Comparison of ENCODE assay signal across 12 mouse cellular contexts in genomic region chr15:27525233-27526005, GRCm38 (mm10). TPM values are rescaled to one million over a fixed set of nuclear protein-coding genes. Genes with fewer than 3 reads are reported as not detected.
A peak's percentile ranks its signal among the peaks of the same experiment; 100 is the strongest.
DNase-seq lines count a peak whose midpoint lies in the region; ATAC-seq and TF ChIP-seq lines count a peak whose summit lies in the region.
"Had no signal": no experiment of that assay in that cellular context is flagged by ENCODE, and none has a peak within 500 bp of the region (broad histone marks: within the 10 kb centered on the region; RNA-seq: fewer than 3 reads in every experiment).

No protein-coding gene starts in this region.

- 72% methylated on average over 12 of the region's 12 CpGs for WGBS in hindbrain, embryonic 16.5 days
- 79% methylated on average over 12 of the region's 12 CpGs for WGBS in hindbrain, embryonic 14.5 days
- 36% methylated on average over 12 of the region's 12 CpGs for WGBS in lung, postnatal 0 days

- H3K4me1 ChIP-seq in hindbrain, embryonic 16.5 days (ENCODE audit: control insufficient read depth, insufficient read depth, low read depth, low read length) = peaks cover 3% of the 10 kb centered on the region
- H3K4me1 ChIP-seq in hindbrain, embryonic 14.5 days (replicated peaks; ENCODE audit: control insufficient read depth, insufficient read depth, low read length) = peaks cover 12% of the 10 kb centered on the region
- no peaks in the 10 kb centered on the region for H3K4me1 ChIP-seq in lung, postnatal 0 days (ENCODE audit: insufficient read depth, low read depth, low read length)
- H3K4me1 ChIP-seq: forebrain, embryonic 12.5 days had no signal

- H3K27me3 ChIP-seq in hindbrain, embryonic 16.5 days (replicated peaks; ENCODE audit: control insufficient read depth, insufficient read depth, low read length) = no peaks in the 10 kb centered on the region
- no peaks in the 10 kb centered on the region for H3K27me3 ChIP-seq in hindbrain, embryonic 14.5 days (ENCODE audit: control insufficient read depth, insufficient read depth, low read length)
- H3K27me3 ChIP-seq in lung, postnatal 0 days (replicated peaks; ENCODE audit: insufficient read depth, low read length) = no peaks in the 10 kb centered on the region
- H3K27me3 ChIP-seq: forebrain, embryonic 12.5 days; limb, embryonic 13.5 days had no signal

- no peak for TF ChIP-seq EP300 in lung, postnatal 0 days (IDR thresholded peaks at IDR 0.05)

- no peak for TF ChIP-seq CTCF in lung, postnatal 0 days (IDR thresholded peaks at IDR 0.05)

- no peak overlapping the region for H3K9ac ChIP-seq in hindbrain, embryonic 16.5 days (ENCODE audit: low read depth, low read length)
- no peak overlapping the region for H3K9ac ChIP-seq in hindbrain, embryonic 14.5 days
- no peak overlapping the region for H3K9ac ChIP-seq in lung, postnatal 0 days (replicated peaks; ENCODE audit: low read depth)
- H3K9ac ChIP-seq: forebrain, embryonic 12.5 days; limb, embryonic 13.5 days had no signal

- DNase-seq in hindbrain, embryonic 14.5 days (ENCODE audit: low spot score) = no peak
- peak; percentile 14 for DNase-seq in lung, postnatal 0 days (ENCODE audit: low spot score)
- no peak for DNase-seq in lung, postnatal 25 days (ENCODE audit: low spot score)
- DNase-seq in adrenal gland, postnatal 36 days = peak; percentile 21 to 62
- DNase-seq in kidney, postnatal 36 days = peak; percentile 18 to 30
- no peak for DNase-seq in spleen, postnatal 36 days (ENCODE audit: low spot score in 2 of 2)
- no peak for DNase-seq in cerebellum, adult 9-10 months

- no peaks in the 10 kb centered on the region for H3K36me3 ChIP-seq in hindbrain, embryonic 16.5 days (ENCODE audit: control insufficient read depth, insufficient read depth, low read length)
- no peaks in the 10 kb centered on the region for H3K36me3 ChIP-seq in hindbrain, embryonic 14.5 days (replicated peaks; ENCODE audit: control insufficient read depth, insufficient read depth)
- H3K36me3 ChIP-seq in lung, postnatal 0 days (ENCODE audit: insufficient read depth, low read length) = no peaks in the 10 kb centered on the region
- H3K36me3 ChIP-seq: forebrain, embryonic 12.5 days; limb, embryonic 13.5 days had no signal

- no peak overlapping the region for H3K4me2 ChIP-seq in hindbrain, embryonic 16.5 days (ENCODE audit: low read length)
- H3K4me2 ChIP-seq in hindbrain, embryonic 14.5 days (replicated peaks) = no peak overlapping the region
- H3K4me2 ChIP-seq in lung, postnatal 0 days (replicated peaks; ENCODE audit: low read depth, low read length) = no peak overlapping the region
- H3K4me2 ChIP-seq: forebrain, embryonic 12.5 days; limb, embryonic 13.5 days had no signal

- no peak overlapping the region for H3K4me3 ChIP-seq in hindbrain, embryonic 16.5 days (ENCODE audit: low read length)
- no peak overlapping the region for H3K4me3 ChIP-seq in hindbrain, embryonic 14.5 days (replicated peaks; ENCODE audit: low read length)
- no peak overlapping the region for H3K4me3 ChIP-seq in lung, postnatal 0 days (ENCODE audit: low read depth, low read length)
- H3K4me3 ChIP-seq: forebrain, embryonic 12.5 days; limb, embryonic 13.5 days had no signal

- 0 out of 2 replicates have a peak, but pooled peaks have one; percentile 26 for ATAC-seq in hindbrain, embryonic 16.5 days
- no peak for ATAC-seq in hindbrain, embryonic 14.5 days (ENCODE audit: low FRiP score)
- ATAC-seq in lung, postnatal 0 days = 0 out of 2 replicates have a peak, but pooled peaks have one; percentile 21

- peak overlapping the region; percentile 21; the same call in 1 of the 2 replicates for H3K27ac ChIP-seq in hindbrain, embryonic 16.5 days (ENCODE audit: low read depth, low read length)
- H3K27ac ChIP-seq in hindbrain, embryonic 14.5 days = no peak overlapping the region
- no peak overlapping the region for H3K27ac ChIP-seq in lung, postnatal 0 days (ENCODE audit: low read length)
- H3K27ac ChIP-seq: forebrain, embryonic 12.5 days; kidney, postnatal 0 days; limb, embryonic 13.5 days had no signal

- no peaks in the 10 kb centered on the region for H3K9me3 ChIP-seq in hindbrain, embryonic 16.5 days (ENCODE audit: control insufficient read depth, low read length)
- no peaks in the 10 kb centered on the region for H3K9me3 ChIP-seq in hindbrain, embryonic 14.5 days (ENCODE audit: control insufficient read depth, low read length)
- no peaks in the 10 kb centered on the region for H3K9me3 ChIP-seq in lung, postnatal 0 days (ENCODE audit: low read length)
- H3K9me3 ChIP-seq: forebrain, embryonic 12.5 days; G1E; limb, embryonic 13.5 days had no signal

RNA-seq across cellular contexts. Expression of gene Ank, which starts 58.9 kb away (rescaled TPM):
- polyA plus RNA-seq in hindbrain, embryonic 16.5 days (2015; fragmentation: Nextera tagmentation; extraction: Ambion mirVana) = 11.6 and 15.6 TPM in 2 replicates
- polyA plus RNA-seq in hindbrain, embryonic 14.5 days (2014; fragmentation: Nextera tagmentation; extraction: Ambion mirVana) = 18.6 and 20.8 TPM in 2 replicates
- polyA plus RNA-seq in lung, postnatal 0 days (2015; fragmentation: Nextera tagmentation; extraction: Ambion mirVana) = 6.8 and 9.3 TPM in 2 replicates
- 10 to 100 TPM; 43.8 to 56.4 TPM for total RNA-seq in adrenal gland, postnatal 36 days (2021)

Comparison
In these comparisons a context has a peak if more than half of its experiments do, and no peak if none do; other contexts are left out.
1. DNase-seq: peak in lung, postnatal 0 days (single experiment), adrenal gland, postnatal 36 days (2 of 2) and kidney, postnatal 36 days (2 of 2); none in hindbrain, embryonic 14.5 days (single experiment), lung, postnatal 25 days (single experiment), spleen, postnatal 36 days (0 of 2) and cerebellum, adult 9-10 months (single experiment).